Mouse (Mus musculus) gastrocnemius, adult 2 months (tissue): ENCODE results near the gene Aars2. TPM values are rescaled to one million over a fixed set of nuclear protein-coding genes. Genes with fewer than 3 reads are reported as not detected.

Source experiments
- DNase-seq: peaks from one replicate; pipeline ENCODE4 v3.0.0; 2022
- H3K27ac ChIP-seq: fragments of 200-600 bp; 2 replicates; pipeline ENCODE4 v1.8.1; 2022; ENCODE audit warnings: mild to moderate bottlenecking
- H3K4me3 ChIP-seq: fragments of 200-600 bp; 2 replicates; pipeline ENCODE4 v1.8.1; 2022; ENCODE audit warnings: mild to moderate bottlenecking, moderate library complexity
- CTCF ChIP-seq: fragments of 200-600 bp; IDR thresholded peaks from 2 replicates; pipeline ENCODE4 v1.8.1; 2022; ENCODE audit warnings: antibody characterized with exemption, mild to moderate bottlenecking, moderate library complexity
- intact Hi-C: fragments of 180-260 bp; cut with DNase I; formaldehyde crosslinking; loops from one replicate; pipeline ENCODE4 v1.15.1; 2025
- total RNA-seq, 2 experiments: library from RNA; stranded (reverse); gene quantifications; 2 replicates each; pipeline ENCODE4 v1.2.3; 2021

The Aars2 gene
- total RNA-seq, 2 experiments from 2014 or later: 13.4 to 15.8 TPM

GRCm38 (mm10) chr17:45548541-45549512 lies 42.2 kb downstream of the Aars2 start:
- H3K27ac ChIP-seq: no peak overlapping the region
- peak overlapping the region; percentile 72 for H3K4me3 ChIP-seq
- peak; percentile 8; the same call in 1 of the 2 replicates for TF ChIP-seq CTCF
- DNase-seq: no peak
- intact Hi-C loops: no loop called here

- H3K4me3 ChIP-seq: peak within 1 kb of the TSS; percentile 72
- intact Hi-C loops: no loop called here
- no peak for DNase-seq
- no peak for TF ChIP-seq CTCF
- no peak within 1 kb of the TSS for H3K27ac ChIP-seq
Observed at GRCm38 (mm10) chr17:45549617-45550181, 43.1 kb downstream of the Aars2 start, which contains the start of gene Tmem151b. Gene Tmem151b (minus strand): TSS chr17:45549677.

- Histone ChIP-seq H3K27ac (no peak overlapping the region), H3K4me3 (no peak overlapping the region)
- DNase-seq: no peak
- intact Hi-C loops: no loop called here
- no peak for TF ChIP-seq CTCF
Observed at GRCm38 (mm10) chr17:45550253-45550652, 43.6 kb downstream of the Aars2 start.

- TF ChIP-seq CTCF: no peak
- no peak for DNase-seq
- no peak overlapping the region for H3K27ac ChIP-seq
- intact Hi-C loops: no loop called here
- no peak overlapping the region for H3K4me3 ChIP-seq
Observed at GRCm38 (mm10) chr17:45551249-45551796, 44.7 kb downstream of the Aars2 start.

GRCm38 (mm10) chr17:45551816-45552451 lies 45.3 kb downstream of the Aars2 start:
- Histone ChIP-seq H3K27ac (no peak overlapping the region), H3K4me3 (no peak overlapping the region)
- peak; percentile 78 for DNase-seq
- peak; percentile 92 for TF ChIP-seq CTCF
- intact Hi-C loops: loop anchor here (1.0 kb wide), 2 partner anchors 36 to 74 kb away; no protein-coding TSS in a partner anchor

GRCm38 (mm10) chr17:45553065-45553464 lies 46.4 kb downstream of the Aars2 start:
- no peak for TF ChIP-seq CTCF
- intact Hi-C loops: no loop called here
- Histone ChIP-seq H3K27ac (no peak overlapping the region), H3K4me3 (no peak overlapping the region)
- no peak for DNase-seq

- TF ChIP-seq CTCF: no peak
- intact Hi-C loops: no loop called here
- Histone ChIP-seq H3K4me3 (no peak overlapping the region), H3K27ac (no peak overlapping the region)
- DNase-seq: no peak
Observed at GRCm38 (mm10) chr17:45554420-45554819, 47.8 kb downstream of the Aars2 start.

- intact Hi-C loops: no loop called here
- Histone ChIP-seq H3K4me3 (peak within 1 kb of the TSS; percentile 72), H3K27ac (peak within 1 kb of the TSS; percentile 71)
- TF ChIP-seq CTCF: no peak
- DNase-seq: peak; percentile 95
Observed at GRCm38 (mm10) chr17:45555452-45556106, 48.9 kb downstream of the Aars2 start, which contains the start of gene Nfkbie. Gene Nfkbie (plus strand): TSS chr17:45555703.

- Histone ChIP-seq H3K27ac (peak overlapping the region; percentile 71), H3K4me3 (peak overlapping the region; percentile 72)
- TF ChIP-seq CTCF: no peak
- DNase-seq: no peak
- intact Hi-C loops: no loop called here
Observed at GRCm38 (mm10) chr17:45556107-45556489, 49.5 kb downstream of the Aars2 start.

GRCm38 (mm10) chr17:45556514-45557245 lies 50.0 kb downstream of the Aars2 start:
- Histone ChIP-seq H3K27ac (peak overlapping the region; percentile 71; the same call in 1 of the 2 replicates), H3K4me3 (peak overlapping the region; percentile 72)
- no peak for DNase-seq
- no peak for TF ChIP-seq CTCF
- intact Hi-C loops: no loop called here

GRCm38 (mm10) chr17:45557246-45557824 lies 50.7 kb downstream of the Aars2 start:
- intact Hi-C loops: no loop called here
- DNase-seq: no peak
- no peak for TF ChIP-seq CTCF

More at GRCm38 (mm10) chr17:45557246-45557824, 50.7 kb downstream of the Aars2 start:
- peak overlapping the region; percentile 72 for H3K4me3 ChIP-seq
- H3K27ac ChIP-seq: no peak overlapping the region
